Mouse (Mus musculus) kidney, adult 2 months (tissue): ENCODE results near the gene Uckl1. TPM values are rescaled to one million over a fixed set of nuclear protein-coding genes. Genes with fewer than 3 reads are reported as not detected.

Source experiments
- DNase-seq: peaks from one replicate; pipeline ENCODE4 v3.0.0; 2021
- H3K27ac ChIP-seq: fragments of 200-500 bp; 2 replicates; pipeline ENCODE4 v1.5.1; 2012; ENCODE audit warnings: low read depth, low read length, control low read depth, inconsistent platforms; ENCODE audit not compliant: insufficient read depth
- H3K27me3 ChIP-seq: fragments of 200-500 bp; replicated peaks from 2 replicates; pipeline ENCODE4 v1.6.1; 2012; ENCODE audit warnings: mild to moderate bottlenecking, moderate library complexity, low read length, inconsistent platforms; ENCODE audit not compliant: control insufficient read depth, insufficient read depth
- H3K36me3 ChIP-seq: fragments of 200-500 bp; 2 replicates; pipeline ENCODE4 v1.6.1; 2012; ENCODE audit warnings: mild to moderate bottlenecking, moderate library complexity, low read length, inconsistent platforms; ENCODE audit not compliant: control insufficient read depth, insufficient read depth
- H3K4me1 ChIP-seq: fragments of 200-500 bp; 2 replicates; pipeline ENCODE4 v1.6.1; 2011; ENCODE audit warnings: low read length; ENCODE audit not compliant: control insufficient read depth, insufficient read depth
- H3K4me3 ChIP-seq: fragments of 200-500 bp; 2 replicates; pipeline ENCODE4 v1.5.1; 2011; ENCODE audit warnings: mild to moderate bottlenecking, low read depth, low read length, control low read depth; ENCODE audit not compliant: insufficient read depth
- CTCF ChIP-seq: fragments of 200-500 bp; conservative IDR thresholded peaks from 2 replicates; pipeline ENCODE4 v1.5.1; 2011; ENCODE audit warnings: low read depth, mild to moderate bottlenecking, control low read depth, low read length, moderate library complexity, mixed read lengths; ENCODE audit not compliant: insufficient read depth, insufficient read length
- POLR2A ChIP-seq: fragments of 200-500 bp; IDR thresholded peaks from one replicate; pipeline ENCODE4 v1.6.1; 2011; ENCODE audit warnings: low read depth, low read length, control low read depth
- WGBS: fragments of 180-500 bp; shearing (Covaris S2); methylation state at CpG from one replicate; pipeline ENCODE4 v1.1.7; 2018; 5-methylcytosine and 5-hydroxymethylcytosine counted together
- polyA plus RNA-seq: library from polyadenylated mRNA; depleted of rRNA; stranded (reverse); fragments of >200 nt; gene quantifications from 2 replicates; pipeline ENCODE4 v1.2.3, GENCODE M21; 2012

Uckl1 gene
- polyA plus RNA-seq, 1 experiment = 107 TPM

DNA sequence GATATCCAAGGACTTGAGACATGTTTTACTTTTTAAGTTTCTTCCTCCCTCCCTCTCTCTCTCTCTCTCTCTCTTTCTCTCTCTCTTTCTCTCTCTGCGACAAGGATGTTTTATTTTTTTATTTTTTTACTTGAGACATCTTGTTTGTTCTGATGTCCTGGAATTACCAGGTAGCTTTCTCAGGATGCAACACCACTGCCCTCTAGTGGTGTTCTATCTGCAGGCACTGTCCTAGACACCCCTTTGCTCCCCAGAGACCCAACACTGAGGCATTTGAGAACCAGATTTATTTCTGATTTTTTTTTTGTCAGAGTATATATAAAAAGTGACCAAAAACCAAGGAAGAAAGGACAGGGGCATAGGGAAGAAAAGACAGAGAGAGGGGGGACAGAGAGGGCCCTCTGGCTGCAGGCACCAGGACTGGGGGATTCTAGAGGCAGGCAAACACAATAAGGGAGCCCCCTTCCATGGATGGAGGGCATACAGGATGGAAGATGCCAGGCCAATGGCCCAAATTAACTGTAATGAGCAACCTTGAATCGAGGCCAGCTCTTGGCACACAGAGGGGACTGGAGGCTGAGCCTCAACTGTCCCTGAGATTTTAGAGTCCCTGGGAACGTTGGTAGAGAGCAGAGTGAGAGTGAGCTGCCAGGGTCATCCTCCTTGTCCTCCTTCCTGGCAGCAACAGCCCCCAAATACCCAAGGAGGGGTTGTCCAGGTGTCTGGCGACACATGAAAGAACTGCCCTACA is 10.4 kb upstream of the Uckl1 start:
- no peak overlapping the region for H3K27ac ChIP-seq
- H3K4me3 ChIP-seq = no peak overlapping the region

DNA sequence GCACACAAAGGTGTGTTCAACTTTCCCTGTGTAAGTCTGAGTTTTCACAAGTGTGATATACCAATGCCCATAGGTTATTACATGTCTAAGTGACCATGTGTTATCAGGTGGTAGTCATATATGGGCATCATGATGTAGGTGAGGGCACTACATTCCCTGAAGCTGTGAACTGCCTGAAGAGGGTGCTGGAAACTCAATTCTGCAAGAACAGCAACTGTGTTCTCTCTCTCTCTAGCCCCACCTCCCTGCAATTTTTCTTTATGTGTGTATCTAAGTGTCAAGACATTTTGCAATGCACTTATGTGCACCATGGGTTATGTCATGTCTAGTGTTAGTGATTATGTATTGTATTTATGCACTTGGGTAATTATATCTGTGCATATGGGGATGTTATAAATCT is 9.2 kb upstream of the Uckl1 start:
- peaks cover 12% of the 10 kb centered on the region; the same call in 1 of the 2 replicates for H3K4me1 ChIP-seq
- DNase-seq = no peak
- H3K27me3 ChIP-seq = no peaks in the 10 kb centered on the region
- H3K4me3 ChIP-seq = no peak overlapping the region
- no peaks in the 10 kb centered on the region for H3K36me3 ChIP-seq
- TF ChIP-seq CTCF (no peak), POLR2A (no peak)
- no peak overlapping the region for H3K27ac ChIP-seq

More for the DNA sequence above, 10.4 kb upstream of the Uckl1 start:
- Histone ChIP-seq H3K27me3 (no peaks in the 10 kb centered on the region), H3K4me1 (peaks cover 12% of the 10 kb centered on the region; the same call in 1 of the 2 replicates), H3K36me3 (no peaks in the 10 kb centered on the region)
- WGBS = 72% methylated on average over 4 of the region's 4 CpGs
- TF ChIP-seq POLR2A (no peak), CTCF (peak; percentile 74)
- peak; percentile 64 for DNase-seq

DNA sequence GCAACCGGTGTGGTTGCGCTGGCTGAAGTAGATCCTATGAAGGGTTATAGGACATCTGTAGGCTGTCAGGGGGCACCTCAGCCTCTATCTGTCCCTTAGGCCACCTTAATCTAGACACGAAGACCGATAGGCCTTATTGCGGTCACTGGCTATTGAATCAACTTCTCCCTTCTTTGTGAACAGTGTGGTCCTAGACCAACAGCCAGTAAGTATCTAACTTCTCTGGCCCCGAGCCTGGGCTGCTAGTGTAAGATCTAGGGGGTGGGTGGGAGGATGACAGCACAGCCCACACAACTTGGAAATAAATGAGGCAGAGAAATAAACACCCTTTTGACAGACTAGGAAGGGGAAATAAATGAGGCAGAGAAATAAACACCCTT is 8.3 kb upstream of the Uckl1 start:
- peaks cover 12% of the 10 kb centered on the region; the same call in 1 of the 2 replicates for H3K4me1 ChIP-seq
- H3K36me3 ChIP-seq = no peaks in the 10 kb centered on the region
- no peak for TF ChIP-seq CTCF
- TF ChIP-seq POLR2A = no peak
- H3K27me3 ChIP-seq = no peaks in the 10 kb centered on the region
- peak overlapping the region; percentile 80 for H3K27ac ChIP-seq
- under 1% methylated on average over 6 of the region's 6 CpGs for WGBS
- peak overlapping the region; percentile 84 for H3K4me3 ChIP-seq
- no peak for DNase-seq

DNA sequence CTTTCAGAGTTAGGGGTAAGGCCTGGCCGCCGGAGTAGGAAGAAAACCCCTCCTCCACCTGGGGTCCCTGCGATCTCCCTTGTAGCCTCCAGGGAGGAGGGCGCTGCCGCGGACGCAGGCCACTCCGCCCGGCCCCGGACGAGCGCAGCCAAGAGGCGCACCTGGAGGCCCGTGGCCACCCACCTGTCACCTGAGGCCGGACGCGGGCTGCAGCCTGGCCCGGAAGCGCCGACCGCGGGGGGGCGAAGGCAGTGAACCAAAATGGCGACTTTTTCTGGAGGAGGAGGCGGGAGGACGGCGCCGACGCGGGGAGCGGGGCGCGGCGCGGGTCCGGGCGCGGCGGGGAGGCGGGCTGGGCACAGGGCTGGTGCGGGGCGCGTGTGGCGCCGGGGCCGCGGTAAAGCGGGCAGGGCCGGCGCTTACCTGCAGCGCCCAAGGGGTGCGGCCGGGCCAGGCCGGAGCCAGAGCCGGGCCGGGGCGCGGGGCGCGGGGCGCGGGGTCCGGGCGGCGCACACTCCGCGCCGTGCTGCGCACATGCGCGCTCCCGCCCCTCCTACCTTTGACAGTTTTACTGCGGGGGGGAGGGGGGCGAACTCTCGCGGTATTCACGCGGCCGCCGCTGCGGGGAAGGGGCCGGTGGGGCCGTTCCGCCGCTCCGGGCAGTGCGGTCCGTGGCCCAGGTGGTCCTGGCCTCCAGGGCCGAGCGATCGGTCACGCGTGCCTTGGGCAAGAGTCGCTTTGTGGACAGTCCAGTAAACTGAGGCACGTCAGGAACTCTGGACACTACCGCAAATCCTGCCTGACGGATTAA is 7.7 kb upstream of the Uckl1 start, which contains the start of gene Zfp512b:
Zfp512b (minus strand) TSS at position 573 of the 811 bp plus-strand sequence.
- H3K4me1 ChIP-seq = peaks cover 9% of the 10 kb centered on the region; the same call in 1 of the 2 replicates
- peak; percentile 74 for DNase-seq
- no peaks in the 10 kb centered on the region for H3K27me3 ChIP-seq
- no peaks in the 10 kb centered on the region for H3K36me3 ChIP-seq
- 2% methylated on average over 97 of the region's 97 CpGs for WGBS
- TF ChIP-seq POLR2A (peak; percentile 21), CTCF (no peak)
- peak within 1 kb of the TSS; percentile 80 for H3K27ac ChIP-seq
- peak within 1 kb of the TSS; percentile 84 for H3K4me3 ChIP-seq

DNA sequence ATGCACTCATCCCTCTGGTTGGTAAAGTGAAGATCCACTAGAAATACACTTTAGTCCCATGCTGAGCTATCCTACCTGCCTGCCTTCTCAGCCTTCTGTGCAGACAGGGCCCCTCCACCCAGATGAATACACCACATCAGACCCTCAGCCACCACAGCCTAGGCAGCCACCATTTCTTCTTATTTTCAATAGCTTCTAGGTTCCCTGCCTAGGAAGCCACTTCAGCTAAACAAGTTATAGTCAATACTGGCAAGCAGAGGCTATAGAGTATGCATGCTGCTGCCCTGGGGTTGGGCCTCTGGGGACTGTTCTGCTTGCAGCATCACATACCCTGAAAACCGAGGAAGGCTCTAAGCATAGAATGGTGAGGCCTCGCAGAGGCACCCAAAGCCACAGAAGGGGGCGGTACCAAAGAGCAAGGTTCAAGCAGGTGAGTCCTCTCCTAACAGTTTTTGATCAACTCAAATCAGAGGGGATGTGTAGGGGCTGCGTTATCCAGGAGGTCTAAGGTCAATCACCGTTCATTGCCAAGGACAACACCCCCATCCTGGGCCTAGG is 6.9 kb upstream of the Uckl1 start, which contains the start of gene Prpf6:
Prpf6 (plus strand) TSS at position 341 of the 558 bp plus-strand sequence.
- TF ChIP-seq POLR2A (no peak), CTCF (no peak)
- H3K27me3 ChIP-seq = no peaks in the 10 kb centered on the region
- peaks cover 9% of the 10 kb centered on the region; the same call in 1 of the 2 replicates for H3K4me1 ChIP-seq
- H3K36me3 ChIP-seq = no peaks in the 10 kb centered on the region
- 9% methylated on average over 5 of the region's 5 CpGs for WGBS
- H3K27ac ChIP-seq = peak within 1 kb of the TSS; percentile 80
- peak; percentile 41 for DNase-seq
- H3K4me3 ChIP-seq = peak within 1 kb of the TSS; percentile 84

DNA sequence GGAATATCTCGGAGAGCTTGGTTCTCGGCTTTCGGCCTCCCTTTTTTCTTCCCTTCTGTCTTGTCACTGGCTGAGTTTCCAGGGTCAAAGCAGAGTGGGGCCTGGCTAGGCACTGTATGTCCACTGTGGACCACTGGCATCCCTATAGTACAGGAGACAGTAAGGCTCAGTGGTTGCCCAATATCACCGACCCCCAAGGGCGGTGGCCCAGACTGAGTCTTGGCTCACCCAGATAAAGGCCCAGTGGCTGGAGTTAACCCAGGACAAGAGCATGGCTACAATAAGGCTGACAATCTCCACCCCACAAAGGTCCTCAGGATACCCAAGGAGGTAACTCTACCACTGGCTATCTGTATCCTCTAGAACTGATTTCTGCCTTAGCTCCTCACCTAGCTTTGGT is 5.8 kb upstream of the Uckl1 start:
- Histone ChIP-seq H3K27ac (no peak overlapping the region), H3K36me3 (no peaks in the 10 kb centered on the region), H3K4me3 (no peak overlapping the region), H3K4me1 (peaks cover 9% of the 10 kb centered on the region; the same call in 1 of the 2 replicates), H3K27me3 (no peaks in the 10 kb centered on the region)
- 95% methylated on average over 5 of the region's 5 CpGs for WGBS
- DNase-seq = no peak
- TF ChIP-seq POLR2A (no peak), CTCF (no peak)
